Mouse (Mus musculus) midbrain, embryonic 12.5 days (tissue): ENCODE data around the gene Mfsd10. TPM values are rescaled to one million over a fixed set of nuclear protein-coding genes. Genes with fewer than 3 reads are reported as not detected.

Experiments used
- ATAC-seq: fragments of 200-750 bp; cut with Nextera tagmentation; 2 replicates; pipeline ENCODE4 v1.8.0; 2017; ENCODE audit warnings: low read depth, moderate TSS enrichment, moderate library complexity; ENCODE audit not compliant: low FRiP score
- H3K27ac ChIP-seq: fragments of 300-500 bp; sonication (generic); replicated peaks from 2 replicates; pipeline ENCODE4 v1.5.1; 2016; ENCODE audit warnings: mild to moderate bottlenecking
- H3K27me3 ChIP-seq: fragments of 300-500 bp; sonication (generic); 2 replicates; pipeline ENCODE4 v1.6.1; 2016; ENCODE audit warnings: mild to moderate bottlenecking
- H3K36me3 ChIP-seq: fragments of 300-500 bp; sonication (generic); 2 replicates; pipeline ENCODE4 v1.6.1; 2016
- H3K4me1 ChIP-seq: fragments of 300-500 bp; sonication (generic); 2 replicates; pipeline ENCODE4 v1.6.1; 2016
- H3K4me2 ChIP-seq: fragments of 300-500 bp; sonication (generic); replicated peaks from 2 replicates; pipeline ENCODE4 v1.6.1; 2016; ENCODE audit warnings: mild to moderate bottlenecking, moderate library complexity
- H3K4me3 ChIP-seq: fragments of 300-500 bp; sonication (generic); 2 replicates; pipeline ENCODE4 v1.5.1; 2016; ENCODE audit warnings: mild to moderate bottlenecking
- H3K9ac ChIP-seq: fragments of 300-500 bp; sonication (generic); replicated peaks from 2 replicates; pipeline ENCODE4 v1.6.1; 2016; ENCODE audit warnings: mild to moderate bottlenecking, moderate library complexity
- H3K9me3 ChIP-seq: fragments of 300-500 bp; sonication (generic); 2 replicates; pipeline ENCODE4 v1.6.1; 2016; ENCODE audit warnings: mild to moderate bottlenecking
- WGBS: fragments of 180-500 bp; shearing (Covaris S2); methylation state at CpG from one replicate; pipeline ENCODE4 v1.1.7; 2016; 5-methylcytosine and 5-hydroxymethylcytosine counted together
- polyA plus RNA-seq: library from polyadenylated mRNA; unstranded; fragments of >200 nt; fragmentation: Nextera tagmentation; extraction: Ambion mirVana; gene quantifications from 2 replicates; pipeline ENCODE4 v1.2.1, GENCODE M21; 2016

The Mfsd10 gene
- 73.7 and 89.0 TPM in 2 replicates for polyA plus RNA-seq

- peak within 1 kb of the TSS; percentile 91 for H3K4me2 ChIP-seq
- peak within 1 kb of the TSS; percentile 58 for H3K4me3 ChIP-seq
- under 1% methylated on average over 48 of the region's 48 CpGs for WGBS
- H3K9me3 ChIP-seq = no peaks in the 10 kb centered on the region
- peak within 1 kb of the TSS; percentile 79 for H3K27ac ChIP-seq
- peaks cover 77% of the 10 kb centered on the region for H3K36me3 ChIP-seq
- H3K9ac ChIP-seq = peak within 1 kb of the TSS; percentile 74
- H3K27me3 ChIP-seq = 0 out of 2 replicates have a peak, but pooled peaks cover 3% of the 10 kb centered on the region
- ATAC-seq = peak; percentile 88
- peaks cover 12% of the 10 kb centered on the region for H3K4me1 ChIP-seq
These were observed at the start of gene Mfsd10 for GRCm38 (mm10) chr5:34636481-34637287. Gene Mfsd10, minus strand, starts transcription at chr5:34637212.

DNA sequence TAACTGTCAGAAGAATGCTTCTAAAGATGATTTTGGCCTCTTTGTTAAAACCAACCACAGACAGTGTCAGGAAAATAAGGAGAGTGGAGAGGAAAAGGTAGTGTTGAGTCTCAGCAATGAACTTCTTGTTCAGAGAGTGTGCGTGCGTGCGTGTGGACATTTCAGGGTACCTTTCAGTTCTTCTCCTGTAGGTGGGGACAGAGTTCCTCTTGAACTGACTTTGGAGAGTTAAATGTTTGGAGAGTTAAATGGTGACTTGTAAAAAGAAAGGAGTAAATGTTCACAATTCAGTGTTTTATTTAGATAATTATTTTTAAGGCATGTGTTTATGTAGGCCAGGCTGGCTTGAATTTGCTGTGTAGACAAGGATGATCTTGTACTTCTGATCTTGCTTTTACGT, 33.3 kb upstream of the Mfsd10 start:
- WGBS = 77% methylated on average over 4 of the region's 4 CpGs

DNA sequence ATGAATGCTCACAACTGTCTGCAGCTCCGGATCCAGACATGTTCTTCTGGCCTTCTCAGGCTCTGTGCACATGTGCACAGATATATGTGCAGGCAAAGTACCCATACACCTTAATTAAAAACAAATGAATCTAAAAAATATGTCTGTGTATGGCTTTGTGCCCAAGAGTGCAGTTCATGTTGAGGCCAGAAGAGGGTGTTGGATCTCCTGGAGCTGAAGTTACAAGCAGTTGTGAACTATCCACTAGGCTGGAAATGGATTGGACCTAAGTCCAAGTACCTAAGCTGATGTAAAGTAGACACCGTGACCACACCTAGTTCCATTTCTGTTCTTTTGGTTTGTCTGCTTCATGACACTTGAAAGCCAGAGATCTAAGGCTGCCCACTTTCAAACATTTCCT, 32.5 kb upstream of the Mfsd10 start:
- Histone ChIP-seq H3K27ac (no peak overlapping the region), H3K4me1 (no peaks in the 10 kb centered on the region), H3K27me3 (no peaks in the 10 kb centered on the region), H3K9ac (no peak overlapping the region), H3K4me3 (no peak overlapping the region), H3K36me3 (no peaks in the 10 kb centered on the region; the same call in 1 of the 2 replicates), H3K4me2 (no peak overlapping the region), H3K9me3 (no peaks in the 10 kb centered on the region)
- no peak for ATAC-seq
- 78% methylated on average over 2 of the region's 2 CpGs for WGBS

More for the DNA sequence above, 33.3 kb upstream of the Mfsd10 start:
- no peak for ATAC-seq
- Histone ChIP-seq H3K9me3 (no peaks in the 10 kb centered on the region), H3K27ac (no peak overlapping the region), H3K4me3 (no peak overlapping the region), H3K36me3 (no peaks in the 10 kb centered on the region; the same call in 1 of the 2 replicates), H3K9ac (no peak overlapping the region), H3K27me3 (no peaks in the 10 kb centered on the region), H3K4me2 (no peak overlapping the region), H3K4me1 (no peaks in the 10 kb centered on the region)

DNA sequence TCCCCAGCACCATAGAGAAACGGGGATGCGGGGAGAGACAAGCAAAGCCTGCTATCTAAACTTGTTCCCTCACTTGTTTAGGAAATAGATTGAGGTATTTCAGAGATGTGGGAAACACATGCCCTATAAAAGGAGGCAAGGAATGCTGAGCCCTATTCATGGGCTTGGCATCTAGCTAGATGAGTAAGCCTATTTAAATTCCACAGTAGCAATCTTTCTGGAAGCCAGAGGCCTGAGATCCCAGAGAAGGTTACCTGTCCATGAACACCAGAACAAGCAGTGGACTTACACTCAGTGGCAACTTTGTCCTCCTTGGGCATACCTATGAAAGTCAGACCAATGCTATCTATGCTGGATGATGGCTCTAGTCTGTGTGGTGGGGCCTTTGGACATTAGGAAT, 26.2 kb upstream of the Mfsd10 start:
- H3K27me3 ChIP-seq = no peaks in the 10 kb centered on the region
- 97% methylated on average over 2 of the region's 2 CpGs for WGBS
- no peaks in the 10 kb centered on the region for H3K9me3 ChIP-seq
- no peak overlapping the region for H3K27ac ChIP-seq
- H3K4me3 ChIP-seq = no peak overlapping the region
- no peak overlapping the region for H3K4me2 ChIP-seq
- no peak for ATAC-seq
- H3K4me1 ChIP-seq = peaks cover 8% of the 10 kb centered on the region
- H3K9ac ChIP-seq = no peak overlapping the region
- no peaks in the 10 kb centered on the region for H3K36me3 ChIP-seq

GRCm38 (mm10) chr5:34661909-34662308, 24.9 kb upstream of the Mfsd10 start:
- Histone ChIP-seq H3K4me3 (no peak overlapping the region), H3K4me1 (peaks cover 8% of the 10 kb centered on the region), H3K9ac (no peak overlapping the region), H3K9me3 (no peaks in the 10 kb centered on the region), H3K27ac (no peak overlapping the region), H3K4me2 (no peak overlapping the region), H3K36me3 (peaks cover 6% of the 10 kb centered on the region; the same call in 1 of the 2 replicates), H3K27me3 (no peaks in the 10 kb centered on the region)
- no peak for ATAC-seq
- WGBS = 86% methylated on average over 4 of the region's 4 CpGs

DNA sequence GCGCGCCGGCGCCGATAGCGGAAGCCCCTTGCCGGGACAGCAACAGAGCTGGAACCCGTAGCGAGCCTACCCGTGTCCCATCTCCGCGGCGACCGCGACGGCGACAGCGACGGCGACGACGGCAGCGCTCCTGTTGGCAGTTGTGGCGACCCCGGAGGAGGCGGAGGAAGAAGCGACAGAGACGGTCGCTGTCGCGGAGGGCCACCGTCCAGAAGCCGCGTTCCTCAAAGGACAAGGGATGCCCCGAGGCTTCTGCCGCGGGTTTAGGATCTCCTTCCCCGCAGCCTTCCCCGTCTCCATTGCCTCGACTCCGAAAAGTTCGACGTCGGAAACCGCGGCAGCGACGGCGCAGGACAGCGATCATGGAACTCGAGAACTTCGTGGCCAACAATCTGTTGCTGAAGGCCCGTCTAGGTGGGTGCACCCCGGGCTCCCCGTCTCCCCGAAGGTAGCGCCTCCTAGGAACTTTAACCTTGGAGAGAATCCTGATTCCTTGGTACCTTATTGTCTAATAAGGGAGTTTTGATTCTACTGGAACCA, 23.6 kb upstream of the Mfsd10 start:
- Histone ChIP-seq H3K4me3 (peak overlapping the region; percentile 70), H3K9me3 (no peaks in the 10 kb centered on the region), H3K27ac (peak overlapping the region; percentile 72), H3K27me3 (no peaks in the 10 kb centered on the region), H3K9ac (peak overlapping the region; percentile 56), H3K4me2 (peak overlapping the region; percentile 52), H3K4me1 (peaks cover 8% of the 10 kb centered on the region), H3K36me3 (peaks cover 16% of the 10 kb centered on the region)
- under 1% methylated on average over 57 of the region's 57 CpGs for WGBS
- no peak for ATAC-seq

- Histone ChIP-seq H3K4me2 (peak within 1 kb of the TSS; percentile 64), H3K9me3 (no peaks in the 10 kb centered on the region), H3K27me3 (no peaks in the 10 kb centered on the region), H3K4me1 (peaks cover 8% of the 10 kb centered on the region), H3K27ac (peak within 1 kb of the TSS; percentile 72), H3K4me3 (peak within 1 kb of the TSS; percentile 70), H3K9ac (peak within 1 kb of the TSS; percentile 72), H3K36me3 (peaks cover 23% of the 10 kb centered on the region)
- WGBS = under 1% methylated on average over 60 of the region's 60 CpGs
- ATAC-seq = peak; percentile 100
These were observed 22.9 kb upstream of the Mfsd10 start, which contains the start of the genes Nop14 and Grk4 for GRCm38 (mm10) chr5:34659686-34660590. Gene Nop14, minus strand, starts transcription at chr5:34660148. Gene Grk4, plus strand, starts transcription at chr5:34660379.

- Histone ChIP-seq H3K27ac (no peak overlapping the region), H3K4me2 (no peak overlapping the region), H3K9me3 (no peaks in the 10 kb centered on the region), H3K4me1 (peaks cover 8% of the 10 kb centered on the region), H3K27me3 (no peaks in the 10 kb centered on the region), H3K4me3 (no peak overlapping the region), H3K36me3 (peaks cover 47% of the 10 kb centered on the region), H3K9ac (no peak overlapping the region)
- WGBS = 94% methylated on average over 8 of the region's 8 CpGs
- no peak for ATAC-seq
These were observed 20.5 kb upstream of the Mfsd10 start for GRCm38 (mm10) chr5:34657556-34657955.

DNA sequence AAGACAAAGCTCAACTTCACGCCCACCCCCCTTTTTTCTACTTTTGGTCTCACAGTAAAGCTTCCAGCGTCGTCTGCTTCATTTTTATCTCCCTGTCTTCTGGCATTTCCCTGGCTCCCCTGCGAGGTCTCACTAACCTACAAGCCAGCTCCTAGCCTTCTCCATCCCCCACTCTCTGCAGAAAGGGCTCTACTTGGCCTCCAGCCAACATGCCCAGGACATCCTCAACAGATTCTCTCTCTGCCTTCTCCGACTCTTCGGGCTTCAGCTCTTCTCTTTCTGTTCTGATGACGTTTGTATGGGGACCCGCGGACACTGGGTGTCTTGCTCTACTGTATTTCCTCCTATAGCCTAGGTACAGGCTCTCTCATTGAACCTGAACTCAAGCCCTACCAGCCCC, 17.9 kb upstream of the Mfsd10 start:
- Histone ChIP-seq H3K27ac (no peak overlapping the region), H3K9me3 (no peaks in the 10 kb centered on the region), H3K4me1 (peaks cover 8% of the 10 kb centered on the region), H3K4me2 (no peak overlapping the region), H3K27me3 (no peaks in the 10 kb centered on the region), H3K4me3 (no peak overlapping the region), H3K9ac (no peak overlapping the region), H3K36me3 (peaks cover 74% of the 10 kb centered on the region)
- WGBS = 93% methylated on average over 9 of the region's 9 CpGs
- no peak for ATAC-seq

GRCm38 (mm10) chr5:34652961-34653360, 15.9 kb upstream of the Mfsd10 start:
- H3K4me2 ChIP-seq = no peak overlapping the region
- no peak overlapping the region for H3K4me3 ChIP-seq
- H3K4me1 ChIP-seq = no peaks in the 10 kb centered on the region
- 91% methylated on average over 5 of the region's 5 CpGs for WGBS
- no peaks in the 10 kb centered on the region for H3K9me3 ChIP-seq
- no peak for ATAC-seq
- H3K27me3 ChIP-seq = no peaks in the 10 kb centered on the region
- H3K36me3 ChIP-seq = peaks cover 93% of the 10 kb centered on the region
- H3K27ac ChIP-seq = no peak overlapping the region
- no peak overlapping the region for H3K9ac ChIP-seq

DNA sequence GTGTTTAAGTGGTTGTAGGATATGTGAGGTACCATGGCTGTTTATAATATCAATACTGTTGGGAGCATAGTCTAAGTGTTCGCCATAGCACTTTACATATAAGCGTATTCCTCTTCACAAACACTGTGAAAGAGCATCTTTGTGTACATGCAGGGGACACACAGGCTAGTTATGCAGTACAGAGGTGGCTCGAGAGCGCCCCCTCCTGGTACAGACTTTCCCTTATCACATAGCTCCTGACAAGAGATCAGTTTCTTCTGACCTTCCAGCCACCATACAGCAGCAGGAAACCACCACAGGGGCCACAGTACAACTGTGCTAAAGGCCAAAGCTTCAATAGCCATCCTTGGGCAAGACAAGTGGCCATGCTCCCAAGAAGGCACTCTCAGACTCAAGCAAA, 10.6 kb upstream of the Mfsd10 start:
- Histone ChIP-seq H3K9ac (no peak overlapping the region), H3K4me3 (no peak overlapping the region), H3K4me2 (no peak overlapping the region), H3K9me3 (no peaks in the 10 kb centered on the region), H3K4me1 (no peaks in the 10 kb centered on the region), H3K36me3 (peaks cover 100% of the 10 kb centered on the region), H3K27ac (no peak overlapping the region), H3K27me3 (no peaks in the 10 kb centered on the region)
- 51% methylated on average over 4 of the region's 4 CpGs for WGBS
- no peak for ATAC-seq
